Mouse (Mus musculus): ENCODE measurements around the gene Nup153. TPM values are rescaled to one million over a fixed set of nuclear protein-coding genes. Genes with fewer than 3 reads are reported as not detected.

Nup153 gene
- total RNA-seq, 2 experiments from 2014 or later: 73.6 to 85.3 TPM

GRCm38 (mm10) chr13:46729998-46730397 lies 2.3 kb upstream of the Nup153 start:
- DNase-seq (ENCODE audit: low spot score in 2 of 2): no peak

- no peak for DNase-seq (ENCODE audit: low spot score in 2 of 2)
Observed at GRCm38 (mm10) chr13:46728411-46728810, 671 bp upstream of the Nup153 start.

- peak; percentile 49 to 53 for DNase-seq (ENCODE audit: low spot score in 2 of 2)
Observed at GRCm38 (mm10) chr13:46727038-46727836, 503 bp downstream of the Nup153 start.

GRCm38 (mm10) chr13:46726288-46727037 lies 1.3 kb downstream of the Nup153 start:
- no peak for DNase-seq (ENCODE audit: low spot score in 2 of 2)

GRCm38 (mm10) chr13:46725227-46725626 lies 2.5 kb downstream of the Nup153 start:
- DNase-seq (ENCODE audit: low spot score in 2 of 2): no peak

GRCm38 (mm10) chr13:46724371-46724770 lies 3.4 kb downstream of the Nup153 start:
- DNase-seq (ENCODE audit: low spot score in 2 of 2): no peak

- no peak for DNase-seq (ENCODE audit: low spot score in 2 of 2)
Observed at GRCm38 (mm10) chr13:46721009-46721408, 6.7 kb downstream of the Nup153 start.

- no peak for DNase-seq (ENCODE audit: low spot score in 2 of 2)
Observed at GRCm38 (mm10) chr13:46718893-46719400, 8.8 kb downstream of the Nup153 start.

GRCm38 (mm10) chr13:46715976-46716639 lies 11.6 kb downstream of the Nup153 start:
- DNase-seq (ENCODE audit: low spot score in 2 of 2): no peak

GRCm38 (mm10) chr13:46713486-46713885 lies 14.3 kb downstream of the Nup153 start:
- DNase-seq (ENCODE audit: low spot score in 2 of 2): no peak

- no peak for DNase-seq (ENCODE audit: low spot score in 2 of 2)
Observed at GRCm38 (mm10) chr13:46703138-46703537, 24.6 kb downstream of the Nup153 start.

- no peak for DNase-seq (ENCODE audit: low spot score in 2 of 2)
Observed at GRCm38 (mm10) chr13:46701486-46701885, 26.3 kb downstream of the Nup153 start.

- DNase-seq (ENCODE audit: low spot score in 2 of 2): no peak
Observed at GRCm38 (mm10) chr13:46699372-46699771, 28.4 kb downstream of the Nup153 start.

- no peak for DNase-seq (ENCODE audit: low spot score in 2 of 2)
Observed at GRCm38 (mm10) chr13:46696788-46697187, 31.0 kb downstream of the Nup153 start.

GRCm38 (mm10) chr13:46695932-46696331 lies 31.8 kb downstream of the Nup153 start:
- no peak for DNase-seq (ENCODE audit: low spot score in 2 of 2)

GRCm38 (mm10) chr13:46695296-46695908 lies 32.3 kb downstream of the Nup153 start:
- DNase-seq (ENCODE audit: low spot score in 2 of 2): no peak

GRCm38 (mm10) chr13:46690559-46691241 lies 37.0 kb downstream of the Nup153 start:
- DNase-seq (ENCODE audit: low spot score in 2 of 2): no peak

GRCm38 (mm10) chr13:46683370-46683769 lies 44.4 kb downstream of the Nup153 start:
- no peak for DNase-seq (ENCODE audit: low spot score in 2 of 2)

GRCm38 (mm10) chr13:46682921-46683320 lies 44.8 kb downstream of the Nup153 start:
- DNase-seq (ENCODE audit: low spot score in 2 of 2): no peak

- no peak for DNase-seq (ENCODE audit: low spot score in 2 of 2)
Observed at GRCm38 (mm10) chr13:46677721-46678120, 50.0 kb downstream of the Nup153 start.

GRCm38 (mm10) chr13:46674601-46675000 lies 53.1 kb downstream of the Nup153 start:
- DNase-seq (ENCODE audit: low spot score in 2 of 2): no peak

Measured in adrenal gland, postnatal 4 days (tissue).